Mouse (Mus musculus): ENCODE data around the gene Cyb5d1. TPM values are rescaled to one million over a fixed set of nuclear protein-coding genes. Genes with fewer than 3 reads are reported as not detected.
"Not testable (repeated sequence)": the region's sequence is repeated elsewhere in the genome, so short reads cannot be mapped to it uniquely, and the experiment has no call there.

Gene Cyb5d1
- polyA plus RNA-seq, 1 experiment = 5.1 TPM

GRCm38 (mm10) chr11:69398486-69399200, 3.2 kb upstream of the Cyb5d1 start:
- Histone ChIP-seq H3K27ac (ENCODE audit: control insufficient read depth, insufficient read depth, low read depth, low read length, poor library complexity) (no peak overlapping the region), H3K4me1 (ENCODE audit: control insufficient read depth, insufficient read depth, low read length) (peaks cover 4% of the 10 kb centered on the region; the same call in 1 of the 2 replicates), H3K4me3 (replicated peaks; ENCODE audit: control insufficient read depth, low read depth, low read length) (no peak overlapping the region)
- 88% methylated on average over 21 of the region's 21 CpGs for WGBS
- TF ChIP-seq CTCF (IDR thresholded peaks at IDR 0.05; ENCODE audit: control insufficient read depth, insufficient read depth, low read length) = no peak
- TF ChIP-seq POLR2A (IDR thresholded peaks at IDR 0.05; ENCODE audit: borderline replicate concordance, control insufficient read depth, low read depth, low read length) = no peak

DNA sequence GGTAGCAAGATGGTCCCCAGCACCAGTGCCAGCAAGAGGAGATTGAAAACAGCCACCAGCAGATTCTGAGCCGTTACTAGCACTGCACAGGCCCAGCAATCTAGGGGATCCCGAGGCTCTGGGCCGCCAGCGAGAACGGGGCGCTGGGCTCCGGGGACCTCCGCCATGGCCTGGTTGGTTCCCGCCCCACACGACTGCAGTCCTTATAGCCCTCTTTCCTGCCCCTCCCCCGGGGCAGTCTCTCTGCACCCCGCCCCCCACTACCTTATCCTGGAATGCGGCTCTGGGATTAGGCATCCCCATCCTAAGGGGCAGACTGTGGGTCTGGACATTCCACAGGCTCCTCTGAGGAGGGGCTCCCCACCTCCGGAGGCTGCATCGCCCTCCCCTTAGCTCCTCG, 2.6 kb upstream of the Cyb5d1 start, which contains the start of gene Tmem88:
Tmem88 (minus strand) TSS at position 176 of the 400 bp plus-strand sequence.
- H3K27ac ChIP-seq (ENCODE audit: control insufficient read depth, insufficient read depth, low read depth, low read length, poor library complexity) = no peak within 1 kb of the TSS
- H3K4me3 ChIP-seq (replicated peaks; ENCODE audit: control insufficient read depth, low read depth, low read length) = no peak within 1 kb of the TSS
- H3K4me1 ChIP-seq (ENCODE audit: control insufficient read depth, insufficient read depth, low read length) = peaks cover 4% of the 10 kb centered on the region; the same call in 1 of the 2 replicates
- TF ChIP-seq CTCF (IDR thresholded peaks at IDR 0.05; ENCODE audit: control insufficient read depth, insufficient read depth, low read length) (no peak), POLR2A (IDR thresholded peaks at IDR 0.05; ENCODE audit: borderline replicate concordance, control insufficient read depth, low read depth, low read length) (no peak)
- 55% methylated on average over 16 of the region's 16 CpGs for WGBS

DNA sequence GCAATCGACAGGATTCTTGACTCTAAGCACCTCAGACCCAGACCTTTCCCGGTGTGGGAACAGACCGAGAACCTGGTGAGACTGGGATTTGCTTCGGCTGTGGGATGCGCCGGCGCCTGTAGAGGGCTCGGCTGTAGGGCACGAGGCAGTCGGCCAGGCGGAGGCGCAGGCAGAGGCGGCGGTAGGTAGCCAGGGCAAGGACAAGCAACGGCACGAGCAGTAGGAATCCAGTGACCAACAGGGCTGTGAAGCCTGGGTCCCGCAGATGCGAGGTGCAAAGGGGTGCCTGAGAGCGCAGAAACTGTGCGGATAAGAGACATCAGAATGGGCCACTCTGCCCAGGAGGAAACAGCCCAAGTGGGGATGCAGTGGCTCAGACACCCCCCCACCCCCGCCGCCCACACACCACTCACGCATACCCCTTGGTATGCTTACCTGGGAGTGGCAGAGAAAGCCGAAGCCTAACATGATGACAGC, 2.2 kb upstream of the Cyb5d1 start:
- Histone ChIP-seq H3K27ac (ENCODE audit: control insufficient read depth, insufficient read depth, low read depth, low read length, poor library complexity) (no peak overlapping the region), H3K4me1 (ENCODE audit: control insufficient read depth, insufficient read depth, low read length) (peaks cover 4% of the 10 kb centered on the region; the same call in 1 of the 2 replicates), H3K4me3 (replicated peaks; ENCODE audit: control insufficient read depth, low read depth, low read length) (no peak overlapping the region)
- TF ChIP-seq CTCF (IDR thresholded peaks at IDR 0.05; ENCODE audit: control insufficient read depth, insufficient read depth, low read length) = no peak
- TF ChIP-seq POLR2A (IDR thresholded peaks at IDR 0.05; ENCODE audit: borderline replicate concordance, control insufficient read depth, low read depth, low read length) = no peak
- 76% methylated on average over 24 of the region's 24 CpGs for WGBS

DNA sequence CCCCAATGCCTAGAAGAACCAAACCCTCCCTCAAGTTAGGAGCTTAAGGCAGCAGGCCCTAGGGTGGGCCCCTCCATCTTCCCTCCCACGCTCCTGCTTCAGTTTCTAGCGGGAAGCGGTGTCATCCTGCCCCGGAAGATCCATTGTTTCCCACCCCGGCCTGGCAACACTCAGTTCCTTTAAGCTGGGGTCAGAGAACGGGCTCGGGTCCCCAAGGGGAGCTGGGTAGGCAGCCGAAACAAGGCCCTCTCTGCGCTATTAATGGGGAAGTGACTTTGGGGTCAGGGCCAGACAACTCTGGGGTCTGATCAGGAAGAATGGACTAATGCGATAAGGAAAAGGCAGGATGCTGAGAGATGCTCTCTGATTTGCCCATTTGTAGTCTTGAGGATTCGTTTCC, 1.3 kb upstream of the Cyb5d1 start:
- peak overlapping the region; percentile 74 for H3K4me3 ChIP-seq (replicated peaks; ENCODE audit: control insufficient read depth, low read depth, low read length)
- H3K4me1 ChIP-seq (ENCODE audit: control insufficient read depth, insufficient read depth, low read length) = peaks cover 4% of the 10 kb centered on the region; the same call in 1 of the 2 replicates
- TF ChIP-seq CTCF (IDR thresholded peaks at IDR 0.05; ENCODE audit: control insufficient read depth, insufficient read depth, low read length) = no peak
- TF ChIP-seq POLR2A (IDR thresholded peaks at IDR 0.05; ENCODE audit: borderline replicate concordance, control insufficient read depth, low read depth, low read length) = no peak
- WGBS = 12% methylated on average over 11 of the region's 11 CpGs
- peak overlapping the region; percentile 25; the same call in 1 of the 2 replicates for H3K27ac ChIP-seq (ENCODE audit: control insufficient read depth, insufficient read depth, low read depth, low read length, poor library complexity)

DNA sequence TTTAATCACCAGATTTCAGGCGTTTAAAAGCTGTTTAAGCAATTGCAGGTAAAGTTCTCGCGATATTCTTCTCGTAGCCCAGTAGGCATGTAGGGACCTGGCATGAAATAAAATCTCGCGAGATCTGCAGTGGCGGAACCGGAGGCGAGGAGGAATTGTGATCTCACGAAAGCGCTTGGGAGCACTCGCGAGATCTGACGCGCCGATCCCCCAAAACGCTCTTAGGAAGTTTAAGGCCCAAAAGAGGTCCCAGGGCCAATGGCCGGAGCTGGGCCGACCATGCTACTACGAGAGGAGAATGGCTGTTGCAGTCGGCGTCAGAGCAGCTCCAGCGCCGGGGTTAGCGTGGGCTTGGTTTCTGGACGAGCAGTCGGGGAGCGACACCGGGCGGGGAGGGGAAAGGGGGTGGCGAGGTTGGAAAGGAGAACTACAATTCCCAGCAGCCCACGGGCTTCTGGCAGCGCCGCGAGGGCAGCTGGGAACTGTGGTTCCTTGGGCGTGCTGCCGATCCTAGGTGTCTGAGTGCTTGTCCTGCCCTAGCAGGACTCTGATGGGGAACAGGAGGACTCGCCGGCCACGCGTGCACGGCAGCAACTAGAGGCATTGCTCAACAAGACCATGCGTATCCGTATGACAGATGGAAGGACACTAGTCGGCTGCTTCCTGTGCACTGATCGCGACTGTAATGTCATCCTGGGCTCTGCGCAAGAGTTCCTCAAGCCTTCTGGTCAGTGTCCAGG, 373 bp upstream of the Cyb5d1 start:
- peak; percentile 75 for TF ChIP-seq POLR2A (IDR thresholded peaks at IDR 0.05; ENCODE audit: borderline replicate concordance, control insufficient read depth, low read depth, low read length)
- no peak for TF ChIP-seq CTCF (IDR thresholded peaks at IDR 0.05; ENCODE audit: control insufficient read depth, insufficient read depth, low read length)
- Histone ChIP-seq H3K4me1 (ENCODE audit: control insufficient read depth, insufficient read depth, low read length) (0 out of 2 replicates have a peak, but pooled peaks cover 2% of the 10 kb centered on the region), H3K27ac (ENCODE audit: control insufficient read depth, insufficient read depth, low read depth, low read length, poor library complexity) (peak overlapping the region; percentile 98), H3K4me3 (replicated peaks; ENCODE audit: control insufficient read depth, low read depth, low read length) (peak overlapping the region; percentile 74)
- whole genome bisulfite sequencing = under 1% methylated on average over 48 of the region's 48 CpGs

- under 1% methylated on average over 31 of the region's 31 CpGs for WGBS
- peak overlapping the region; percentile 78 for H3K4me3 ChIP-seq (replicated peaks; ENCODE audit: control insufficient read depth, low read depth, low read length)
- H3K4me1 ChIP-seq (ENCODE audit: control insufficient read depth, insufficient read depth, low read length) = not testable (repeated sequence)
- H3K27ac ChIP-seq (ENCODE audit: control insufficient read depth, insufficient read depth, low read depth, low read length, poor library complexity) = peak overlapping the region; percentile 61
Observed at GRCm38 (mm10) chr11:69394591-69395167, 752 bp downstream of the Cyb5d1 start.

DNA sequence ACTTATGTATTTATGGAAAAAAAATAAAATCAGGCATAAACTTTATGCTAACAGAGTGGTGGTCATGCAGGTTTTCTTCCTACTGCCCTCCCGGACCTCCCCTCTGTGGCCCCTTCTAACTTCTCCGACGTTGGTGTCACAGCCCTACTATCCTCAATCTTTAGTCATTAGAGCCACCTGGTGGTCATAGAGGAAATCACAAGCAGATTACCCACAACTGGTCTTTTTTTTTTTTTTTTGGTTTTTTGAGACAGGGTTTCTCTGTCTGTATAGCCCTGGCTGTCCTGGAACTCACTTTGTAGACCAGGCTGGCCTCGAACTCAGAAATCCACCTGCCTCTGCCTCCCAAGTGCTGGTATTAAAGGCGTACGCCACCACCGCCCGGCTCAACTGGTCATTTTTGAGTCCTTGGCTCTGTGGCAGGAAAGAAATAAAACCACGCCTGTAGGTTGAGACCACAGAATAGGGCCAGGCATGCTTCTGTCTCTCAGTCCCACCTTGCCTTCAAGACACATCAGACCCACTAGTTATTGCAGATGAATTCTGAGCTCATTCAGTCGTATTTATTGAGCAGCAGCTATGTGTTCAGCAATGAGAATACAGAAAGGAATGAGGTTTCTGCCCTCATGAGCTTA, 4.9 kb downstream of the Cyb5d1 start:
- no peaks in the 10 kb centered on the region for H3K4me1 ChIP-seq (ENCODE audit: control insufficient read depth, insufficient read depth, low read length)
- WGBS = 38% methylated on average over 10 of the region's 10 CpGs
- H3K27ac ChIP-seq (ENCODE audit: control insufficient read depth, insufficient read depth, low read depth, low read length, poor library complexity) = no peak overlapping the region
- TF ChIP-seq POLR2A (IDR thresholded peaks at IDR 0.05; ENCODE audit: borderline replicate concordance, control insufficient read depth, low read depth, low read length) (no peak), CTCF (IDR thresholded peaks at IDR 0.05; ENCODE audit: control insufficient read depth, insufficient read depth, low read length) (peak; percentile 37; the same call in 1 of the 2 replicates)
- H3K4me3 ChIP-seq (replicated peaks; ENCODE audit: control insufficient read depth, low read depth, low read length) = no peak overlapping the region

Data from bone marrow, adult 2 months (tissue).